ENCODE assay signal across 19 mouse cellular contexts in genomic region chr2:35633392-35633791, GRCm38 (mm10).
A peak's percentile ranks its signal among the peaks of the same experiment; 100 is the strongest.
DNase-seq lines count a peak whose midpoint lies in the region; ATAC-seq and TF ChIP-seq lines count a peak whose summit lies in the region.
"Had no signal": no experiment of that assay in that cellular context is flagged by ENCODE, and none has a peak within 500 bp of the region (broad histone marks: within the 10 kb centered on the region; RNA-seq: fewer than 3 reads in every experiment).

No protein-coding gene starts in this region.

- H3K4me3 ChIP-seq in cerebellum, adult 2 months (replicated peaks; ENCODE audit: insufficient read depth, low read depth, low read length) = no peak overlapping the region
- no peak overlapping the region for H3K4me3 ChIP-seq in kidney, postnatal 0 days (replicated peaks; ENCODE audit: low read depth, low read length)
- H3K4me3 ChIP-seq in kidney, embryonic 14.5 days (ENCODE audit: low read length) = no peak overlapping the region
- H3K4me3 ChIP-seq in lung, postnatal 0 days (ENCODE audit: low read depth, low read length) = no peak overlapping the region
- H3K4me3 ChIP-seq: embryonic facial prominence, embryonic 15.5 days; forebrain, embryonic 15.5 days; hindbrain, embryonic 13.5 days; kidney, embryonic 15.5 days; midbrain, embryonic 10.5 days had no signal

- H3K9ac ChIP-seq in kidney, postnatal 0 days (ENCODE audit: low read depth, low read length) = no peak overlapping the region
- H3K9ac ChIP-seq in kidney, embryonic 14.5 days (ENCODE audit: low read depth, low read length) = no peak overlapping the region
- H3K9ac ChIP-seq in lung, postnatal 0 days (replicated peaks; ENCODE audit: low read depth) = no peak overlapping the region
- H3K9ac ChIP-seq: embryonic facial prominence, embryonic 15.5 days; forebrain, embryonic 15.5 days; hindbrain, embryonic 13.5 days; kidney, embryonic 15.5 days had no signal

- no peak for ATAC-seq in kidney, postnatal 0 days (replicated peaks; ENCODE audit: low FRiP score, low read depth)
- no peak for ATAC-seq in kidney, embryonic 14.5 days (ENCODE audit: low FRiP score, low TSS enrichment)
- no peak for ATAC-seq in lung, postnatal 0 days
- ATAC-seq: forebrain, embryonic 15.5 days had no signal

- H3K4me2 ChIP-seq in kidney, postnatal 0 days (ENCODE audit: low read length) = no peak overlapping the region
- H3K4me2 ChIP-seq in kidney, embryonic 14.5 days (replicated peaks; ENCODE audit: low read depth, low read length) = no peak overlapping the region
- H3K4me2 ChIP-seq in lung, postnatal 0 days (replicated peaks; ENCODE audit: low read depth, low read length) = no peak overlapping the region
- H3K4me2 ChIP-seq: embryonic facial prominence, embryonic 15.5 days; forebrain, embryonic 15.5 days; hindbrain, embryonic 13.5 days; kidney, embryonic 15.5 days had no signal

- DNase-seq in cerebellum, adult 2 months = no peak
- DNase-seq in cerebellum, postnatal 4 days (ENCODE audit: low spot score in 2 of 2) = no peak
- no peak for DNase-seq in kidney, postnatal 0 days (ENCODE audit: low spot score)
- no peak for DNase-seq in lung, postnatal 0 days (ENCODE audit: low spot score)
- DNase-seq in lung, adult 18-20 months = no peak
- DNase-seq in induced T-regulatory cell, adult 2 months (ENCODE audit: low read depth) = peak; percentile 11
- no peak for DNase-seq in right cerebral cortex, postnatal 4 days
- DNase-seq: adrenal gland, postnatal 14 days; cerebellum, adult 8-10 months; cerebellum, postnatal 36 days; gastrocnemius, postnatal 25 days; thymus, postnatal 14 days had no signal

- H3K27ac ChIP-seq in cerebellum, adult 2 months (ENCODE audit: insufficient read depth, low read length) = no peak overlapping the region
- no peak overlapping the region for H3K27ac ChIP-seq in kidney, postnatal 0 days
- no peak overlapping the region for H3K27ac ChIP-seq in kidney, embryonic 14.5 days (ENCODE audit: low read depth, low read length)
- H3K27ac ChIP-seq in lung, postnatal 0 days (ENCODE audit: low read length) = no peak overlapping the region
- H3K27ac ChIP-seq: embryonic facial prominence, embryonic 15.5 days; forebrain, embryonic 15.5 days; hindbrain, embryonic 13.5 days; kidney, embryonic 15.5 days; midbrain, embryonic 10.5 days had no signal

- peaks cover 47% of the 10 kb centered on the region for H3K4me1 ChIP-seq in cerebellum, adult 2 months (ENCODE audit: control insufficient read depth, insufficient read depth, low read length)
- no peaks in the 10 kb centered on the region for H3K4me1 ChIP-seq in kidney, postnatal 0 days (replicated peaks; ENCODE audit: insufficient read depth, low read length)
- no peaks in the 10 kb centered on the region for H3K4me1 ChIP-seq in kidney, embryonic 14.5 days (ENCODE audit: control insufficient read depth, insufficient read depth, low read length)
- H3K4me1 ChIP-seq in lung, postnatal 0 days (ENCODE audit: insufficient read depth, low read depth, low read length) = no peaks in the 10 kb centered on the region

- WGBS in cerebellum, adult 2 months = 80% methylated on average over 4 of the region's 4 CpGs
- 80% methylated on average over 4 of the region's 4 CpGs for WGBS in kidney, postnatal 0 days
- 76% methylated on average over 4 of the region's 4 CpGs for WGBS in kidney, embryonic 14.5 days
- 89% methylated on average over 4 of the region's 4 CpGs for WGBS in lung, postnatal 0 days

- no peaks in the 10 kb centered on the region for H3K36me3 ChIP-seq in kidney, postnatal 0 days (ENCODE audit: insufficient read depth, low read length)
- H3K36me3 ChIP-seq in kidney, embryonic 14.5 days (ENCODE audit: control insufficient read depth, insufficient read depth, low read length) = peaks cover 2% of the 10 kb centered on the region; the same call in 1 of the 2 replicates
- H3K36me3 ChIP-seq in lung, postnatal 0 days (ENCODE audit: insufficient read depth, low read length) = no peaks in the 10 kb centered on the region
- H3K36me3 ChIP-seq: forebrain, embryonic 15.5 days; G1E; hindbrain, embryonic 13.5 days had no signal

- H3K9me3 ChIP-seq in kidney, postnatal 0 days (replicated peaks; ENCODE audit: low read length) = no peaks in the 10 kb centered on the region
- no peaks in the 10 kb centered on the region for H3K9me3 ChIP-seq in kidney, embryonic 14.5 days (ENCODE audit: control insufficient read depth, low read length)
- H3K9me3 ChIP-seq in lung, postnatal 0 days (ENCODE audit: low read length) = no peaks in the 10 kb centered on the region
- H3K9me3 ChIP-seq: embryonic facial prominence, embryonic 15.5 days; forebrain, embryonic 15.5 days; G1E; hindbrain, embryonic 13.5 days; kidney, embryonic 15.5 days; midbrain, embryonic 10.5 days had no signal

- TF ChIP-seq POLR2A in cerebellum, adult 2 months (IDR thresholded peaks at IDR 0.05; ENCODE audit: borderline replicate concordance, insufficient read depth, low read length) = no peak

- TF ChIP-seq EP300 in lung, postnatal 0 days (IDR thresholded peaks at IDR 0.05) = no peak

- TF ChIP-seq CTCF in cerebellum, adult 2 months (IDR thresholded peaks at IDR 0.05; ENCODE audit: borderline replicate concordance, insufficient read depth, low read depth, low read length) = peak; percentile 38; the same call in 1 of the 2 replicates
- peak; percentile 48 for TF ChIP-seq CTCF in kidney, postnatal 0 days (IDR thresholded peaks at IDR 0.05; ENCODE audit: low read depth)
- TF ChIP-seq CTCF in lung, postnatal 0 days (IDR thresholded peaks at IDR 0.05) = peak; percentile 54

- H3K27me3 ChIP-seq in cerebellum, adult 2 months (ENCODE audit: control insufficient read depth, insufficient read depth, low read length) = no peaks in the 10 kb centered on the region
- H3K27me3 ChIP-seq in kidney, postnatal 0 days (ENCODE audit: insufficient read depth, low read length) = no peaks in the 10 kb centered on the region
- H3K27me3 ChIP-seq in kidney, embryonic 14.5 days (ENCODE audit: control insufficient read depth, insufficient read depth, low read length) = no peaks in the 10 kb centered on the region
- no peaks in the 10 kb centered on the region for H3K27me3 ChIP-seq in lung, postnatal 0 days (replicated peaks; ENCODE audit: insufficient read depth, low read length)
- H3K27me3 ChIP-seq: embryonic facial prominence, embryonic 15.5 days; forebrain, embryonic 15.5 days; hindbrain, embryonic 13.5 days; kidney, embryonic 15.5 days had no signal
